Mouse (Mus musculus): ENCODE measurements around the gene Atp13a1.

Atp13a1 gene

GRCm38 (mm10) chr8:69791415-69792068 lies 579 bp downstream of the Atp13a1 start:
- CTCF ChIA-PET: interaction anchor here in 2 of 4 experiments (0.7 to 0.8 kb wide), 2 partner anchors 17 to 166 kb away, joined by 3 read pairs; partner anchors contain the start of genes Gm20422 (in 1 of the 2) and Zfp868 (in 1 of the 2)
- POLR2A ChIA-PET: interaction anchor here (0.6 to 6.0 kb wide), 46 partner anchors 10 to 845 kb away, joined by 3 to 30 read pairs (median 6); partner anchors contain the start of genes Gm20422 (in 3 of the 4), Gmip (in 3 of the 4), Zfp868 (in 3 of the 4) and Zfp963 (in 3 of the 4)

DNA sequence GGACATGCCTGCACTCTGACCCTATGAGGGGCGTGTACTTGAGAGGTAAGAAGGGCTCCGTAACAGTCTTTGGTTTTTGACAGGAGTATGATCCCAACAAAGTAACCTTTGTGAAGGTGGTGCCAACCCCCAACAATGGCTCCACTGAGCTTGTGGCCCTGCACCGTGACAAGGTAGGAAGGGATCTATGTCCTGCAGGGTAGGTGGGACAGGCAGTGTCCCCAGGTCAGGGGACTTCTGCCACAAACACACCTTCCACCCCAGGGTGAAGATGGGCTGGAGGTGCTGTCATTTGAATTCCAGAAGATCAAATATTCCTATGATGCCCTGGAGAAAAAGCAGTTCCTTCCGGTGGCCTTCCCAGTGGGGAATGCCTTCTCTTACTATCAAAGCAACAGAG lies 2.7 kb downstream of the Atp13a1 start:
- ChIA-PET CTCF (interaction anchor here in 1 of 4 experiments (1.1 to 1.2 kb wide), 2 partner anchors 16 to 67 kb away, joined by 3 read pairs; no protein-coding TSS in a partner anchor), POLR2A (interaction anchor here in 2 of 4 experiments (0.8 to 6.0 kb wide), 16 partner anchors 9 to 486 kb away, joined by 3 to 30 read pairs (median 4); partner anchors contain the start of genes Gm20422 (in 2 of the 2), Gmip (in 2 of the 2), Zfp868 (in 1 of the 2) and Zfp963 (in 1 of the 2))

- ChIA-PET POLR2A (interaction anchor here in 3 of 4 experiments (0.6 to 6.0 kb wide), 12 partner anchors 15 to 897 kb away, joined by 3 to 30 read pairs (median 5); partner anchors contain the start of genes Gm20422 (in 2 of the 3), Gmip (in 1 of the 3), Lpar2 (in 1 of the 3) and Zfp868 (in 1 of the 3)), CTCF (no interaction called here)
Measured at GRCm38 (mm10) chr8:69794096-69794495, 3.1 kb downstream of the Atp13a1 start.

GRCm38 (mm10) chr8:69794901-69795300 lies 3.9 kb downstream of the Atp13a1 start:
- POLR2A ChIA-PET: interaction anchor here in 3 of 4 experiments (0.6 to 6.0 kb wide), 9 partner anchors 18 to 897 kb away, joined by 3 to 30 read pairs (median 4); partner anchors contain the start of genes Gm20422 (in 2 of the 3), Lpar2 (in 1 of the 3) and Zfp868 (in 1 of the 3)
- CTCF ChIA-PET: no interaction called here

DNA sequence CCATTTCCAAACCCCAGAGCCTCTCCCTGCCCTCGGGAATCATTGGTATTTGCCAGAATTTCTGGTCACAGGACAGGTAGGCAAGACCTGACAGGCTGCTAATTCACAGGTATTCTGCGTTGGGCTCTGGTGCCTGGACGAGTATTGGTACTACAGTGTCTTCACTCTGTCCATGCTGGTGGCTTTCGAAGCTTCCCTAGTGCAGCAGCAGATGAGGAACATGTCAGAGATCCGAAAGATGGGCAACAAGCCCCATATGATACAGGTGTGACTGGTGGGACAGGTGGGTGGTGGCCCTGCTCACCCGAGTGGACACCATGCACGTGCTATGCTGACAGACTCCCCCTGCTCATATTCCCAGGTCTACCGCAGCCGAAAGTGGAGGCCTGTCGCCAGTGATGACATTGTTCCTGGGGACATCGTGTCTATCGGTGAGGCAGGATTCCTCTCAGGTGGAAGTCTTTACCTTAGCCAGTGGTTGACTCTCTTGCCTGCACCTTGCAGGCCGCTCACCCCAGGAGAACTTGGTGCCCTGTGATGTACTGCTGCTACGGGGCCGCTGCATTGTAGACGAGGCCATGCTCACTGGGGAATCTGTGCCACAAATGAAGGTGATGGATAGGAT lies 5.9 kb downstream of the Atp13a1 start:
- CTCF ChIA-PET: no interaction called here
- POLR2A ChIA-PET: interaction anchor here in 3 of 4 experiments (0.8 to 1.3 kb wide), 4 partner anchors 22 to 179 kb away, joined by 3 read pairs; partner anchors contain the start of genes Zfp963 (in 2 of the 3) and Gm20422 (in 1 of the 3)

- ChIA-PET POLR2A (interaction anchor here in 2 of 4 experiments (1.2 to 1.3 kb wide), 2 partner anchors 11 to 172 kb away, joined by 3 read pairs; partner anchors contain the start of genes Gmip (in 1 of the 2) and Zfp868 (in 1 of the 2)), CTCF (no interaction called here)
Measured at GRCm38 (mm10) chr8:69797661-69798060, 6.7 kb downstream of the Atp13a1 start.

GRCm38 (mm10) chr8:69799261-69799660 lies 8.3 kb downstream of the Atp13a1 start:
- POLR2A ChIA-PET: interaction anchor here in 2 of 4 experiments (1.4 to 1.5 kb wide), 2 partner anchors 9 to 49 kb away, joined by 3 read pairs; partner anchors contain the start of gene Zfp963 (in 1 of the 2)
- CTCF ChIA-PET: interaction anchor here in 1 of 4 experiments (0.6 kb wide), 1 partner anchor 16 kb away, joined by 3 read pairs; no protein-coding TSS in a partner anchor

DNA sequence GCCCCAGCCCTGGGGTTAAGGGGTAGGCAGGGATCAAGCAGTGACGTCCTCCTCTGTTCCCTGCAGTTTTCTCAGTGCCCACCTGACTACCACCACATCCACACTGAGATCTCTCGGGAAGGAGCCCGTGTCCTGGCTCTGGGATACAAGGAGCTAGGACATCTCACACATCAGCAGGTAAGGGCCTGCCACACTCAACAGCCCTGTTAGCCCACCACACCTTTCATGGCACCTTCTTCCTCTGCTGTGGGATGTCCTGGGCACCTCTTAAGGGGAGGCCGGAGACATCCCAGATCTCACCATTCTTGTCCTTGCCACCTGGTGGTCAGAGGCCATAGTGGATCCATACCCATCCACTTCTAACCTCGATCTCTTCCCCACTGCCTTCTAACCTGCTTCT lies 9.0 kb downstream of the Atp13a1 start:
- ChIA-PET CTCF (no interaction called here), POLR2A (interaction anchor here in 2 of 4 experiments (0.7 to 1.5 kb wide), 7 partner anchors 9 to 50 kb away, joined by 3 to 4 read pairs (median 3); partner anchors contain the start of genes Zfp963 (in 2 of the 2) and Gm20422 (in 1 of the 2))

DNA sequence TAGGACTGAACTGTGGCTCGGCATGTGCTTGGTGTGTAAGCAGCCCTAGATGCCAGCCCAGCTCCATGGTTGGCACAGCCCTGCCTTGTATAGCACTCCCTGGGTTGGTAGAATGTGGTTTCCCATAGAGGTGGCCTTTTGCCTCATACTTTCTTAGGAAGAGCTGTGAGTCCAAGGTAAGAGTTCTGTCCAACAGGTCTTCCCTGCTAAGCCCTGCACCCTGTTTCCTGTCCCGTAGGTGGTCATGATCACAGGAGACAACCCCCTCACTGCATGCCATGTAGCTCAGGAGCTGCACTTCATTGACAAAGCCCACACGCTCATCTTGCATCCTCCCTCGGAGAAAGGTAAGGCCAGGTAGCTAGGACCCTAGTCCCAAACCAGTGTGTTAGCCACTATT lies 10.8 kb downstream of the Atp13a1 start:
- POLR2A ChIA-PET: interaction anchor here in 3 of 4 experiments (0.9 to 3.9 kb wide), 5 partner anchors 9 to 20 kb away, joined by 3 to 20 read pairs (median 7); partner anchors contain the start of genes Atp13a1 (in 1 of the 3) and Zfp866 (in 1 of the 3)

GRCm38 (mm10) chr8:69802216-69802615 lies 11.3 kb downstream of the Atp13a1 start:
- POLR2A ChIA-PET: interaction anchor here in 3 of 4 experiments (1.1 to 3.9 kb wide), 4 partner anchors 10 to 19 kb away, joined by 5 to 20 read pairs (median 8); no protein-coding TSS in a partner anchor
- CTCF ChIA-PET: interaction anchor here in 2 of 4 experiments (0.5 to 0.6 kb wide), 2 partner anchors 20 to 418 kb away, joined by 3 read pairs; partner anchors contain the start of gene Lpar2 (in 1 of the 2)

More for the DNA sequence above, 10.8 kb downstream of the Atp13a1 start:
- CTCF ChIA-PET: interaction anchor here in 1 of 4 experiments (0.5 kb wide), 1 partner anchor 20 kb away, joined by 3 read pairs; the partner anchor contains the start of gene Lpar2

DNA sequence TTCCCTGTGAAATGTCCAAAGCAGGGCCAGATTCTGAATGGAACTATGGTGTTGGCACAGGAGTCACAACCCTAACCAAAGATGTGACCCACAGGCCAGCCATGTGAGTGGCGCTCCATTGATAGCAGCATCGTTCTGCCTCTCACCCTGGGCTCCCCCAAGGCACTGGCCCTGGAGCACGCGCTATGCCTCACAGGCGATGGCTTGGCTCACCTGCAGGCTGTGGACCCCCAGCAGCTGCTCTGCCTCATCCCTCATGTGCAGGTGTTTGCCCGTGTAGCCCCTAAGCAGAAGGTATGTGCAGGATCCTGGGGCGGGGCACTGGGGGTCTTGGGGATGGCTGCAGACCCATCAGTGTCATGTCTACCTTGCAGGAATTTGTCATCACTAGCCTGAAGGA lies 12.4 kb downstream of the Atp13a1 start:
- POLR2A ChIA-PET: interaction anchor here in 3 of 4 experiments (0.8 to 3.9 kb wide), 6 partner anchors 11 to 133 kb away, joined by 3 to 20 read pairs (median 6); partner anchors contain the start of gene Gm20422 (in 1 of the 3)
- CTCF ChIA-PET: no interaction called here

DNA sequence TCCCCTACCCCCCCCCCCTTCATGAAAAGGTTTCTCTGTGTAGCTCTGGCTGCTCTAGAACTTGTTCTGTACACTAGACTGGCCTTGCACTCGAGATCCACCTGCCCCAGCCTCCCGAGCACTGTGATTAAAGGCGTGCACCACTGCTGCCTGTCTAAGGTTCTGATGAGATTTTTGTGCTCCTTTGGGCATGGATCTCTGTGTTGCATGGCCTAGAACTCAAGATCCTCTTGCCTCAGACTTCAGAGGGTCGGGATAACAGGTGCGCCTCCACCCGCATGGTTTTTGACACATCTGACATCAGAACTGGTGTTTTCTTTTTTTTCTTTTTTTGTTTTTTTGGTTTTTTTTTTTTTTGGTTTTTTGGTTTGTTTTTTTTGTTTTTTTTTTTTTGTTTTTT lies 13.6 kb downstream of the Atp13a1 start:
- POLR2A ChIA-PET: interaction anchor here in 1 of 4 experiments (1.5 to 3.9 kb wide), 4 partner anchors 12 to 33 kb away, joined by 3 to 20 read pairs (median 4); partner anchors contain the start of genes Atp13a1 and Zfp866
- CTCF ChIA-PET: no interaction called here

- CTCF ChIA-PET: no interaction called here
- POLR2A ChIA-PET: interaction anchor here in 2 of 4 experiments (1.1 to 1.6 kb wide), 8 partner anchors 10 to 88 kb away, joined by 3 to 5 read pairs (median 3); partner anchors contain the start of genes Atp13a1 (in 1 of the 2), Gm20422 (in 1 of the 2) and Zfp866 (in 1 of the 2)
Measured at GRCm38 (mm10) chr8:69805086-69805485, 14.1 kb downstream of the Atp13a1 start.

DNA sequence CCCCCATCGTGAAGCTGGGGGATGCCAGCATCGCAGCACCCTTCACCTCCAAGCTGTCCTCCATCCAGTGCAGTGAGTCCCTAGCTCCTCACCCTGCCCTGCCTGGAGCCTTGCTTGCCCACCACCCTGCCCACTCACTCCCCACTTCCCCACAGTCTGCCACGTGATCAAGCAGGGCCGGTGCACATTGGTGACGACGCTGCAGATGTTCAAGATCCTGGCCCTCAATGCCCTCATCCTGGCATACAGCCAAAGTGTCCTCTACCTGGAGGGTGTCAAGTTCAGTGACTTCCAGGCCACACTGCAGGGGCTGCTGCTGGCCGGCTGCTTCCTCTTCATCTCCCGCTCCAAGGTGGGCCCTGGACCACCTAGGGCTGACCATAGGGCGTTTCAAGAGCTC lies 14.5 kb downstream of the Atp13a1 start:
- POLR2A ChIA-PET: interaction anchor here in 2 of 4 experiments (0.8 to 1.6 kb wide), 9 partner anchors 9 to 89 kb away, joined by 3 to 5 read pairs (median 3); partner anchors contain the start of genes Atp13a1 (in 1 of the 2), Gm20422 (in 1 of the 2) and Zfp866 (in 1 of the 2)
- CTCF ChIA-PET: interaction anchor here in 1 of 4 experiments (0.5 kb wide), 1 partner anchor 245 kb away, joined by 3 read pairs; no protein-coding TSS in a partner anchor

DNA sequence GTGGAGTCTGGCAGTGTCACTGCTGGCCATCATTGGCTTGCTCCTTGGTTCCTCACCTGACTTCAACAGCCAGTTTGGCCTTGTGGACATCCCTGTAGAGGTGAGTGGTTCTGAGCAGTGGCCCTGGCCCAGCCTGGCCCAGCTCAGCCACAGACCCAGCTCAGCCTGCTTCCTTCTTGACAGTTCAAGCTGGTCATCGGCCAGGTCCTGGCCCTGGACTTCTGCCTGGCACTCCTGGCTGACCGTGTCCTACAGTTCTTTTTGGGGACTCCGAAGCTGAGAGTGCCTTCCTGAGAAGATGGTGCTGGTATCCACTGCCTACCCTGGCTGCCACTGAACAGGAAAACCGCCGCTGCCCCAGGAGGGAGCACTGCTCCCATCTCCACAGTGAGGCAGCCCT lies 16.3 kb downstream of the Atp13a1 start:
- ChIA-PET POLR2A (interaction anchor here in 1 of 4 experiments (1.0 to 2.9 kb wide), 3 partner anchors 14 to 40 kb away, joined by 4 to 9 read pairs (median 4); partner anchors contain the start of genes Atp13a1 and Zfp866), CTCF (no interaction called here)

GRCm38 (mm10) chr8:69808094-69808863 lies 17.3 kb downstream of the Atp13a1 start, which contains the start of gene Gmip:
Gmip (plus strand) TSS chr8:69808679.
- ChIA-PET POLR2A (interaction anchor here in 3 of 4 experiments (0.6 to 2.9 kb wide), 29 partner anchors 9 to 345 kb away, joined by 3 to 19 read pairs (median 3); partner anchors contain the start of genes Gm20422 (in 3 of the 3), Lpar2 (in 3 of the 3), Zfp868 (in 3 of the 3) and Pbx4 (in 2 of the 3)), CTCF (interaction anchor here in 1 of 4 experiments (1.0 kb wide), 1 partner anchor 9 kb away, joined by 6 read pairs; no protein-coding TSS in a partner anchor)

All from embryonic stem cell, embryonic (primary cell).